Mouse (Mus musculus) lung, embryonic 14.5 days (tissue): ENCODE measurements at regions not wholly inside any gene's neighbourhood (a gene's known extent, or its start where the extent isn't known, plus 50 kb on each side); places are given as distances from the start of the nearest gene placed in this dataset.

Source experiments
- ATAC-seq: fragments of 200-750 bp; cut with Nextera tagmentation; 2 replicates; pipeline ENCODE4 v1.8.0; 2017; ENCODE audit warnings: mild to moderate bottlenecking, moderate TSS enrichment, moderate library complexity; ENCODE audit not compliant: insufficient read depth
- DNase-seq: peaks from one replicate; pipeline ENCODE4 v3.0.0-alpha.2; 2015
- H3K27ac ChIP-seq: fragments of 300-500 bp; sonication (generic); 2 replicates; pipeline ENCODE4 v1.5.1; 2014; ENCODE audit warnings: low read depth, mild to moderate bottlenecking, moderate library complexity
- H3K27me3 ChIP-seq: fragments of 300-500 bp; sonication (generic); 2 replicates; pipeline ENCODE4 v1.6.1; 2014; ENCODE audit warnings: low read length, control low read depth; ENCODE audit not compliant: insufficient read depth
- H3K36me3 ChIP-seq: fragments of 300-500 bp; sonication (generic); 2 replicates; pipeline ENCODE4 v1.6.1; 2014; ENCODE audit warnings: control low read depth; ENCODE audit not compliant: insufficient read depth
- H3K4me1 ChIP-seq: fragments of 300-500 bp; sonication (generic); 2 replicates; pipeline ENCODE4 v1.6.1; 2014; ENCODE audit warnings: antibody characterized with exemption, control low read depth; ENCODE audit not compliant: insufficient read depth
- H3K4me2 ChIP-seq: fragments of 300-500 bp; sonication (generic); 2 replicates; pipeline ENCODE4 v1.6.1; 2014; ENCODE audit warnings: mild to moderate bottlenecking
- H3K4me3 ChIP-seq: fragments of 300-500 bp; sonication (generic); 2 replicates; pipeline ENCODE4 v1.5.1; 2014; ENCODE audit warnings: low read depth, low read length
- H3K9ac ChIP-seq: fragments of 300-500 bp; sonication (generic); 2 replicates; pipeline ENCODE4 v1.6.1; 2014
- H3K9me3 ChIP-seq: fragments of 300-500 bp; sonication (generic); 2 replicates; pipeline ENCODE4 v1.6.1; 2016; ENCODE audit warnings: low read depth, low read length, control low read depth
- CTCF ChIP-seq: IDR thresholded peaks from 2 replicates; pipeline ENCODE4 v1.5.1; 2016; ENCODE audit warnings: antibody characterized with exemption, low read depth
- WGBS: fragments of 180-500 bp; shearing (Covaris S2); extraction: QIAGEN DNeasy Blood & Tissue Kit; methylation state at CpG from one replicate; pipeline ENCODE4 v1.1.7; 2014; 5-methylcytosine and 5-hydroxymethylcytosine counted together

DNA sequence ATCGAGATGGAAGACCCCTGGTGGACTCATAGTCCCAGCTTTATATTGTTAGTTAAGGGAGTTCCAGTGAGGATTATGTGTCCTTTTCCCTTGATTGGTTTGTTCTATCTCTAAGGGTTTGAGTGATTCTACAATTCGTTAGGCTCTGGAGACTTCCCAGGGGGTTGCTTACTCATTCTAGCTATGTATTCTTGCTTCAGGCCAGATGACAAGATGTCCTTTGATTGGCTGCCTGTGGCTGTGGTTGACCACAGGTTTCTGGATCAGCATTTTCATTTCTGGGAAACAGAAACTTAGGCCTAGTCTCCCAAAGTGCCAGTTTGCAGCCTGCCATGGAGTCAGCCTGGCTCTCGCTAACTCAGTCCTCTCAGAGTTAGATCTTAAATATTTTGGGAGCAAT lies 119.3 kb upstream of the H2al1n start:
- DNase-seq (no peak), ATAC-seq (no peak)
- H3K27me3 ChIP-seq: no peaks in the 10 kb centered on the region
- H3K27ac ChIP-seq: no peak overlapping the region
- TF ChIP-seq CTCF: no peak
- H3K4me1 ChIP-seq: no peaks in the 10 kb centered on the region
- no peaks in the 10 kb centered on the region for H3K36me3 ChIP-seq
- 76% methylated on average over 3 of the region's 3 CpGs for WGBS
- no peak overlapping the region for H3K4me3 ChIP-seq
- no peak overlapping the region for H3K4me2 ChIP-seq
- H3K9me3 ChIP-seq: no peaks in the 10 kb centered on the region
- H3K9ac ChIP-seq: no peak overlapping the region

GRCm38 (mm10) chrX:14133571-14133970 lies 77.4 kb upstream of the H2al1n start:
- H3K4me3 ChIP-seq: no peak overlapping the region
- no peak for TF ChIP-seq CTCF
- no peaks in the 10 kb centered on the region for H3K36me3 ChIP-seq
- H3K4me1 ChIP-seq: no peaks in the 10 kb centered on the region
- WGBS: 37% methylated on average over 2 of the region's 2 CpGs
- no peak overlapping the region for H3K27ac ChIP-seq
- DNase-seq (peak; percentile 76), ATAC-seq (peak; percentile 90)
- H3K27me3 ChIP-seq: no peaks in the 10 kb centered on the region
- no peak overlapping the region for H3K9ac ChIP-seq
- H3K4me2 ChIP-seq: no peak overlapping the region
- no peaks in the 10 kb centered on the region for H3K9me3 ChIP-seq

DNA sequence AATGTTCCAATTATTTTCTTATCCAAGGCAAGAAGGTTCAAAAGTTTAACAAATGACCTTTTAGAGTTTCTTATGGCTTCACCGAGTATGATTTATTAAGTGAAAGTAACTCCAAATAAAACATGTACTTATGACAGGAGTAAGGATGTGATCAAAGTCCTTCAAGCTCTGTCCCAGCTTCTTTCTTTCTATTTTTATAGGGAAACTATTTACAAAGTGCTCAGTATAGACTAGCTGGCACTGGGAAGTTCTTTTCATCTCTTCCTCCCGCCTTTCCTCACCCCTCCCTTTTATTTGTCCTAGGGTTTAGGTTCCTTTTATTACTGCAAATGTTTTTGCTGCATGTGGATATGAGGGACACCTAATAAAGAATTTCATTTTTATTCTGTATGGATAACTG lies 76.3 kb upstream of the H2al1n start:
- peak; percentile 7 for DNase-seq

GRCm38 (mm10) chrX:14138481-14138880 lies 72.5 kb upstream of the H2al1n start:
- no peaks in the 10 kb centered on the region for H3K27me3 ChIP-seq
- no peak overlapping the region for H3K9ac ChIP-seq
- TF ChIP-seq CTCF: no peak
- DNase-seq (peak; percentile 81), ATAC-seq (peak; percentile 69; the same call in 1 of the 2 replicates)
- no peaks in the 10 kb centered on the region for H3K4me1 ChIP-seq
- no peak overlapping the region for H3K4me2 ChIP-seq
- no peaks in the 10 kb centered on the region for H3K36me3 ChIP-seq
- H3K4me3 ChIP-seq: no peak overlapping the region
- 19% methylated on average over 4 of the region's 4 CpGs for WGBS
- no peak overlapping the region for H3K27ac ChIP-seq
- no peaks in the 10 kb centered on the region for H3K9me3 ChIP-seq

More for the DNA sequence above, 76.3 kb upstream of the H2al1n start:
- ATAC-seq: peak; percentile 57; the same call in 1 of the 2 replicates
- WGBS: 36% methylated on average over 2 of the region's 2 CpGs
- Histone ChIP-seq H3K27me3 (no peaks in the 10 kb centered on the region), H3K27ac (no peak overlapping the region), H3K4me2 (no peak overlapping the region), H3K36me3 (no peaks in the 10 kb centered on the region), H3K9ac (no peak overlapping the region), H3K4me1 (no peaks in the 10 kb centered on the region), H3K9me3 (no peaks in the 10 kb centered on the region), H3K4me3 (no peak overlapping the region)
- TF ChIP-seq CTCF: no peak
